Mouse (Mus musculus) cerebellum, postnatal 10 days (tissue): ENCODE data around the gene Mfsd4b5.
A peak's percentile ranks its signal among the peaks of the same experiment; 100 is the strongest.
"Not testable (repeated sequence)": the region's sequence is repeated elsewhere in the genome, so short reads cannot be mapped to it uniquely, and the experiment has no call there.

ENCODE experiments used
- DNase-seq, 2 experiments: peaks; one replicate each; pipeline ENCODE4 v3.0.0; 2021; ENCODE audit warnings: mixed read lengths in 2 of 2

The Mfsd4b5 gene

GRCm38 (mm10) chr10:39986466-39986865, at the start of gene Mfsd4b5:
Mfsd4b5 (minus strand) TSS chr10:39986646.
- no peak for DNase-seq

GRCm38 (mm10) chr10:40034956-40035355, 48.5 kb upstream of the Mfsd4b5 start:
- no peak for DNase-seq

GRCm38 (mm10) chr10:40032897-40033296, 46.5 kb upstream of the Mfsd4b5 start:
- no peak for DNase-seq

GRCm38 (mm10) chr10:40030716-40031115, 44.3 kb upstream of the Mfsd4b5 start:
- no peak for DNase-seq

- DNase-seq = peak; percentile 71 to 76
Measured at GRCm38 (mm10) chr10:40029610-40030009, 43.2 kb upstream of the Mfsd4b5 start.

- DNase-seq = peak; percentile 70 to 75
Measured at GRCm38 (mm10) chr10:40028091-40028490, 41.6 kb upstream of the Mfsd4b5 start.

GRCm38 (mm10) chr10:40026546-40026945, 40.1 kb upstream of the Mfsd4b5 start:
- DNase-seq = no peak

- DNase-seq = no peak
Measured at GRCm38 (mm10) chr10:40025560-40025959, 39.1 kb upstream of the Mfsd4b5 start.

- DNase-seq = peak; percentile 94
Measured at GRCm38 (mm10) chr10:40024554-40025428, 38.3 kb upstream of the Mfsd4b5 start, which contains the start of gene Mfsd4b1. Mfsd4b1 (minus strand) TSS chr10:40025268.

GRCm38 (mm10) chr10:40020401-40020800, 34.0 kb upstream of the Mfsd4b5 start:
- DNase-seq = peak in 1 of 2 experiments; percentile 15

GRCm38 (mm10) chr10:40019492-40019891, 33.0 kb upstream of the Mfsd4b5 start:
- no peak for DNase-seq

GRCm38 (mm10) chr10:40018261-40018860, 31.9 kb upstream of the Mfsd4b5 start:
- peak; percentile 31 to 47 for DNase-seq

- DNase-seq = no peak
Measured at GRCm38 (mm10) chr10:40009591-40009990, 23.1 kb upstream of the Mfsd4b5 start.

GRCm38 (mm10) chr10:40008847-40009246, 22.4 kb upstream of the Mfsd4b5 start:
- not testable (repeated sequence) for DNase-seq

GRCm38 (mm10) chr10:40007953-40008352, 21.5 kb upstream of the Mfsd4b5 start:
- DNase-seq = peak; percentile 31 to 42

- DNase-seq = peak in 1 of 2 experiments; percentile 19
Measured at GRCm38 (mm10) chr10:40006963-40007362, 20.5 kb upstream of the Mfsd4b5 start.

- no peak for DNase-seq
Measured at GRCm38 (mm10) chr10:40000746-40001145, 14.3 kb upstream of the Mfsd4b5 start.

- DNase-seq = no peak
Measured at GRCm38 (mm10) chr10:39991155-39991554, 4.7 kb upstream of the Mfsd4b5 start.

- DNase-seq = no peak
Measured at GRCm38 (mm10) chr10:39982604-39983003, 3.8 kb downstream of the Mfsd4b5 start.

GRCm38 (mm10) chr10:39978231-39978630, 8.2 kb downstream of the Mfsd4b5 start:
- DNase-seq = no peak

GRCm38 (mm10) chr10:39977346-39977745, 9.1 kb downstream of the Mfsd4b5 start:
- no peak for DNase-seq

- no peak for DNase-seq
Measured at GRCm38 (mm10) chr10:39975771-39976170, 10.7 kb downstream of the Mfsd4b5 start.

- no peak for DNase-seq
Measured at GRCm38 (mm10) chr10:39974982-39975381, 11.5 kb downstream of the Mfsd4b5 start.

GRCm38 (mm10) chr10:39967512-39967911, 18.9 kb downstream of the Mfsd4b5 start:
- DNase-seq = no peak
